Mouse (Mus musculus): ENCODE measurements at regions not wholly inside any gene's neighbourhood (a gene's known extent, or its start where the extent isn't known, plus 50 kb on each side); places are given as distances from the start of the nearest gene placed in this dataset.
A peak's percentile ranks its signal among the peaks of the same experiment; 100 is the strongest.

DNA sequence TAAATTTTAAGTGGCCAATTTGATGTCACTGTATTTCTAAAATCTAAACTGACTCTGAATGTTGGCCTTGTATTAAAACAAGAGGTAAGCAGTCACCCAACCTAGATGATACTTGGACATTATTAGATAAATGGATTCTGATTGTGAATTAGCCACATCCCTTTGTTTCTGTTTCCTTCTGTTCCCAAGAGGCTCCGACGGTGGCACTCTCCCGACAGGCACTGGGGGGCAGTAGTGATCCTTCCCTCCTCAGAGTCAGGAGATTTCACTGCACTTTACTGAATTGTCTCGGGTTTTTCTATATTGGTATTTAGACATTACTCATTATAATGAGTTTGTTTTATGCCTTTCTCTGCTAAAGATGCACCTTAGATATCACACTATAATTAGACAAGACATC lies 370.4 kb downstream of the Cdh9 start:
- TF ChIP-seq ZKSCAN1 (IDR thresholded peaks at IDR 0.05; ENCODE audit: low read depth, low read length) (no peak), KAT2A (conservative IDR thresholded peaks at IDR 0.05; ENCODE audit: low read depth, low read length) (no peak), SIN3A (IDR thresholded peaks at IDR 0.05; ENCODE audit: low read length) (peak; percentile 57; the same call in 1 of the 2 replicates), CTCF (IDR thresholded peaks at IDR 0.05 in 2 of 3, conservative IDR thresholded peaks at IDR 0.05 in 1 of 3; ENCODE audit: control insufficient read depth in 1 of 3, insufficient read depth in 1 of 3, low read depth in 2 of 3, low read length in 3 of 3, poor library complexity in 1 of 3, severe bottlenecking in 1 of 3) (peak; percentile 88 to 96 (median 94)), GATA1 (IDR thresholded peaks at IDR 0.05; ENCODE audit: low read depth, low read length) (no peak; the same call in 1 of the 2 replicates), USF1 (IDR thresholded peaks at IDR 0.05; ENCODE audit: low read depth, low read length) (no peak), POLR2AphosphoS5 (IDR thresholded peaks at IDR 0.05; ENCODE audit: borderline replicate concordance, low read depth, low read length) (no peak), CHD2 (IDR thresholded peaks at IDR 0.05; ENCODE audit: low read length) (no peak; the same call in 1 of the 2 replicates), TCF12 (IDR thresholded peaks at IDR 0.05; ENCODE audit: low read depth, low read length) (peak; percentile 44), MXI1 (IDR thresholded peaks at IDR 0.05; ENCODE audit: low read depth, low read length) (0 out of 2 replicates have a peak, but pooled peaks have one; percentile 33), MYC (IDR thresholded peaks at IDR 0.05; ENCODE audit: low read depth, low read length) (no peak), RAD21 (IDR thresholded peaks at IDR 0.05; ENCODE audit: low read depth, low read length) (peak; percentile 99), POLR2A (IDR thresholded peaks at IDR 0.05; ENCODE audit: control insufficient read depth in 1 of 2, insufficient read depth in 1 of 2, low read depth in 1 of 2, low read length in 2 of 2, poor library complexity in 1 of 2) (no peak)
